ENCODE assay signal across 11 mouse cellular contexts in the genomic region with DNA sequence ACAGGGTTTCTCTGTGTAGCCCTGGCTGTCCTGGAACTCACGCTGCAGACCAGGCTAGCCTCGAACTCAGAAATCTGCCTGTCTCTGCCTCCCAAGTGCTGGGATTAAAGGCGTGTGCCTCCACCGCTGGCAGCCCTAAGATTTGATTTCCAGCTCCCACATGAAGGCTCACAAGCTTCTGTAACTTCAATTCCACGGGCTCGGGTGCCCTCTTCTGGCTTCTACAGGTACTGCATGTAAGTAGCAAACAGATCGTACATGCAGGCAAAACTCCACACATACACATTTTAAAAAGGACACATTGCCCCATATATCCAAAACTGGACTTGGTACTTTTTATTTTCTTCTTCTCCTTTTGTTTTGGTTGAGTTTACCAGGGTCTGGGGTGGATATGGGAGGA. TPM values are rescaled to one million over a fixed set of nuclear protein-coding genes. Genes with fewer than 3 reads are reported as not detected.
DNase-seq lines count a peak whose midpoint lies in the region; ATAC-seq and TF ChIP-seq lines count a peak whose summit lies in the region.
"Had no signal": no experiment of that assay in that cellular context is flagged by ENCODE, and none has a peak within 500 bp of the region (broad histone marks: within the 10 kb centered on the region; RNA-seq: fewer than 3 reads in every experiment).

No protein-coding gene starts in this region.

- no peaks in the 10 kb centered on the region for H3K27me3 ChIP-seq in forebrain, postnatal 0 days (ENCODE audit: insufficient read depth, low read length)
- H3K27me3 ChIP-seq in forebrain, embryonic 15.5 days, result no peaks in the 10 kb centered on the region
- no peaks in the 10 kb centered on the region for H3K27me3 ChIP-seq in lung, postnatal 0 days (replicated peaks; ENCODE audit: insufficient read depth, low read length)

- WGBS in forebrain, postnatal 0 days, result 44% methylated on average over 7 of the region's 7 CpGs
- WGBS in forebrain, embryonic 15.5 days, result 45% methylated on average over 7 of the region's 7 CpGs
- WGBS in lung, postnatal 0 days, result 43% methylated on average over 7 of the region's 7 CpGs
- 46% methylated on average over 7 of the region's 7 CpGs for WGBS in lung, adult 2 months

- no peaks in the 10 kb centered on the region for H3K4me1 ChIP-seq in forebrain, postnatal 0 days (ENCODE audit: insufficient read depth)
- no peaks in the 10 kb centered on the region for H3K4me1 ChIP-seq in forebrain, embryonic 15.5 days
- H3K4me1 ChIP-seq in lung, postnatal 0 days (ENCODE audit: insufficient read depth, low read depth, low read length), result no peaks in the 10 kb centered on the region
- H3K4me1 ChIP-seq in lung, adult 2 months (ENCODE audit: control insufficient read depth, insufficient read depth, low read length), result no peaks in the 10 kb centered on the region

- peak; percentile 19; the same call in 1 of the 2 replicates for TF ChIP-seq CTCF in forebrain, postnatal 0 days (IDR thresholded peaks at IDR 0.05; ENCODE audit: low read depth)
- peak; percentile 40 for TF ChIP-seq CTCF in lung, postnatal 0 days (IDR thresholded peaks at IDR 0.05)
- TF ChIP-seq CTCF in lung, adult 2 months (IDR thresholded peaks at IDR 0.05; ENCODE audit: insufficient read depth, low read length), result no peak
- TF ChIP-seq CTCF in brain, embryonic 14.5 days (IDR thresholded peaks at IDR 0.05; ENCODE audit: borderline replicate concordance, extremely low read depth, insufficient read depth, insufficient read length), result peak; percentile 35; the same call in 1 of the 2 replicates

- no peak for ATAC-seq in forebrain, postnatal 0 days
- ATAC-seq in forebrain, embryonic 15.5 days (replicated peaks), result no peak
- no peak for ATAC-seq in lung, postnatal 0 days

- DNase-seq in forebrain, postnatal 0 days, result no peak
- no peak for DNase-seq in lung, postnatal 0 days (ENCODE audit: low spot score)
- no peak for DNase-seq in lung, adult 2 months
- peak; percentile 14 for DNase-seq in brain, embryonic 14.5 days (ENCODE audit: low read depth)
- peak; percentile 38 for DNase-seq in testis, postnatal 14 days (ENCODE audit: low spot score)
- DNase-seq in frontal cortex, adult 2 months (ENCODE audit: extremely low spot score in 1 of 2, low spot score in 1 of 2), result no peak
- DNase-seq in left cerebral cortex, adult 11 months (ENCODE audit: low spot score), result no peak
- DNase-seq: cerebellum, adult 9-11 months had no signal

- H3K4me3 ChIP-seq in forebrain, postnatal 0 days (ENCODE audit: low read depth, low read length), result no peak overlapping the region
- no peak overlapping the region for H3K4me3 ChIP-seq in forebrain, embryonic 15.5 days
- no peak overlapping the region for H3K4me3 ChIP-seq in lung, postnatal 0 days (ENCODE audit: low read depth, low read length)
- H3K4me3 ChIP-seq in lung, adult 2 months (replicated peaks; ENCODE audit: extremely low read depth, low read depth, low read length), result no peak overlapping the region

- H3K27ac ChIP-seq in forebrain, postnatal 0 days (ENCODE audit: low read depth, low read length), result no peak overlapping the region
- H3K27ac ChIP-seq in forebrain, embryonic 15.5 days (replicated peaks), result no peak overlapping the region
- H3K27ac ChIP-seq in lung, postnatal 0 days (ENCODE audit: low read length), result no peak overlapping the region

- TF ChIP-seq EP300 in lung, postnatal 0 days (IDR thresholded peaks at IDR 0.05), result no peak

- TF ChIP-seq POLR2A in lung, adult 2 months (IDR thresholded peaks at IDR 0.05; ENCODE audit: borderline replicate concordance, extremely low read depth, low read depth, low read length), result no peak
- no peak for TF ChIP-seq POLR2A in brain, embryonic 14.5 days (IDR thresholded peaks at IDR 0.05; ENCODE audit: borderline replicate concordance, extremely low read depth, insufficient read depth, insufficient read length, poor library complexity, severe bottlenecking)

- no peaks in the 10 kb centered on the region for H3K36me3 ChIP-seq in forebrain, postnatal 0 days (ENCODE audit: insufficient read depth)
- no peaks in the 10 kb centered on the region for H3K36me3 ChIP-seq in forebrain, embryonic 15.5 days
- no peaks in the 10 kb centered on the region for H3K36me3 ChIP-seq in lung, postnatal 0 days (ENCODE audit: insufficient read depth, low read length)

- H3K9ac ChIP-seq in forebrain, postnatal 0 days, result no peak overlapping the region
- H3K9ac ChIP-seq in forebrain, embryonic 15.5 days (replicated peaks), result no peak overlapping the region
- H3K9ac ChIP-seq in lung, postnatal 0 days (replicated peaks; ENCODE audit: low read depth), result no peak overlapping the region

- no peaks in the 10 kb centered on the region for H3K9me3 ChIP-seq in forebrain, postnatal 0 days (ENCODE audit: low read length)
- no peaks in the 10 kb centered on the region for H3K9me3 ChIP-seq in forebrain, embryonic 15.5 days
- no peaks in the 10 kb centered on the region for H3K9me3 ChIP-seq in lung, postnatal 0 days (ENCODE audit: low read length)

- H3K4me2 ChIP-seq in forebrain, postnatal 0 days (ENCODE audit: low read depth), result no peak overlapping the region
- no peak overlapping the region for H3K4me2 ChIP-seq in forebrain, embryonic 15.5 days (replicated peaks)
- no peak overlapping the region for H3K4me2 ChIP-seq in lung, postnatal 0 days (replicated peaks; ENCODE audit: low read depth, low read length)

RNA-seq across cellular contexts. Expression of a gene that starts 48.1 kb away (rescaled TPM):
- not detected in 2 replicates for total RNA-seq in forebrain, postnatal 0 days (2014; rRNA removed)
- polyA plus RNA-seq in forebrain, postnatal 0 days (2015; fragmentation: Nextera tagmentation; extraction: Ambion mirVana), result not detected in 2 replicates
- polyA plus RNA-seq in forebrain, embryonic 15.5 days (2015; fragmentation: Nextera tagmentation; extraction: Ambion mirVana), result not detected in 2 replicates
- not detected in 2 replicates for polyA plus RNA-seq in lung, postnatal 0 days (2015; fragmentation: Nextera tagmentation; extraction: Ambion mirVana)
- polyA plus RNA-seq in lung, adult 2 months (2012; rRNA removed), result not detected in 2 replicates
- not detected in 2 replicates for polyA plus RNA-seq in brain, embryonic 14.5 days (2012; rRNA removed)
- 0.06 TPM in 1 of 2 replicates, not detected in the other for polyA plus RNA-seq in frontal cortex, adult 2 months (2012; rRNA removed)
- polyA plus RNA-seq: gonadal fat pad, adult 2 months; large intestine, adult 2 months had no signal

Comparison
In these comparisons a context has a peak if more than half of its experiments do, and no peak if none do; other contexts are left out.
1. DNase-seq: peak in brain, embryonic 14.5 days (single experiment) and testis, postnatal 14 days (single experiment); none in forebrain, postnatal 0 days (single experiment), lung, postnatal 0 days (single experiment), lung, adult 2 months (single experiment), frontal cortex, adult 2 months (0 of 2) and left cerebral cortex, adult 11 months (single experiment).